Mouse (Mus musculus) midbrain, embryonic 10.5 days (tissue): Measurements from ENCODE around the gene Bfar. TPM values are rescaled to one million over a fixed set of nuclear protein-coding genes. Genes with fewer than 3 reads are reported as not detected.
A peak's percentile ranks its signal among the peaks of the same experiment; 100 is the strongest.
"Not testable (repeated sequence)": the region's sequence is repeated elsewhere in the genome, so short reads cannot be mapped to it uniquely, and the experiment has no call there.

Experiments
- DNase-seq: peaks from one replicate; pipeline ENCODE4 v3.0.0-alpha.2; 2017; ENCODE audit warnings: low spot score
- H3K27ac ChIP-seq: fragments of 300-500 bp; sonication (generic); replicated peaks from 2 replicates; pipeline ENCODE4 v1.5.1; 2016; ENCODE audit warnings: mild to moderate bottlenecking
- H3K27me3 ChIP-seq: fragments of 300-500 bp; sonication (generic); 2 replicates; pipeline ENCODE4 v1.6.1; 2016; ENCODE audit warnings: low read depth, mild to moderate bottlenecking; ENCODE audit not compliant: poor library complexity, severe bottlenecking
- H3K36me3 ChIP-seq: fragments of 300-500 bp; sonication (generic); 2 replicates; pipeline ENCODE4 v1.6.1; 2016; ENCODE audit warnings: mild to moderate bottlenecking, moderate library complexity
- H3K4me1 ChIP-seq: fragments of 300-500 bp; sonication (generic); 2 replicates; pipeline ENCODE4 v1.6.1; 2016
- H3K4me3 ChIP-seq: fragments of 300-500 bp; sonication (generic); 2 replicates; pipeline ENCODE4 v1.5.1; 2016; ENCODE audit warnings: mild to moderate bottlenecking, moderate library complexity
- H3K9me3 ChIP-seq: fragments of 300-500 bp; sonication (generic); replicated peaks from 2 replicates; pipeline ENCODE4 v1.6.1; 2016; ENCODE audit warnings: mild to moderate bottlenecking
- WGBS: fragments of 180-500 bp; shearing (Covaris S2); methylation state at CpG from one replicate; pipeline ENCODE4 v1.1.7; 2016; 5-methylcytosine and 5-hydroxymethylcytosine counted together
- polyA plus RNA-seq: library from polyadenylated mRNA; unstranded; fragments of >200 nt; fragmentation: Nextera tagmentation; extraction: Ambion mirVana; gene quantifications from 2 replicates; pipeline ENCODE4 v1.2.1, GENCODE M21; 2016

Gene Bfar
- polyA plus RNA-seq, result 38.8 and 41.7 TPM in 2 replicates

DNA sequence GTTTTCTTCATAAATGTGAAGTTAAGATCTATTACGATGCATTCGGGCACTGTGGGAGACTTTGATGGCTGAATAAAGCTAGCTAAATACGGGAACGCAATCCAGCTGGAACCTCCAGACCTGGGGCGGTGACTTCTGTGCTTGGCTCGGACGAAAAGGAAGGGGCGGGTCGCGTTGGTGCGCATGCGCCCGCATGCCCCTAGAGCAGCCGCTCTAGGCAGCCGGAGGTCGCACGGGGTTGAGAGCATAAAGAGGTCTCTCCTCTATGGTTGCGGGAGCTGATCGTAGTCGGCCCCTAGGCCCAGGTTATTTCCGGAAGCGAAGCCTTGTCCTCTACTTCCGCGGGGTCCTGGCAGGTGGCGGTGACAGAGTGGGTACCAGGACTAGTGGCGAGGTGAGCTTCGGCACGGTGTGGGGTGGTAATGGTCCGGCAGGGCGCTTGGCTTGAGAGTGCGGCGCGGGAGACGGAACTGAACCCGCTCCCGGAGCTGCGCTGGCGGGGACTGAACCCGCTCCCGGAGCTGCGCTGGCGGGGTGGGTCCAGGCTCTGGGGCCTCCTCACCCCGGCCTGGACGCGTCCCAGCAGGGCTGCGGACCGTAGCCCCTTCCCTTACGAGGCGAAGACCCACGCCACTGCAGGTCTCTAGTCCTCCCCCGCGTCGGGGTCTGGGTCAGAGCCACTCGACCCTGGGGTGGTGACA lies at the start of gene Bfar, which contains the start of gene 3110001I22Rik:
Gene Bfar, plus strand, starts transcription at position 174 of the 701 bp plus-strand sequence.
Gene 3110001I22Rik, plus strand, starts transcription at position 245 of the 701 bp plus-strand sequence.
- peaks cover 13% of the 10 kb centered on the region for H3K36me3 ChIP-seq
- under 1% methylated on average over 54 of the region's 54 CpGs for WGBS

DNA sequence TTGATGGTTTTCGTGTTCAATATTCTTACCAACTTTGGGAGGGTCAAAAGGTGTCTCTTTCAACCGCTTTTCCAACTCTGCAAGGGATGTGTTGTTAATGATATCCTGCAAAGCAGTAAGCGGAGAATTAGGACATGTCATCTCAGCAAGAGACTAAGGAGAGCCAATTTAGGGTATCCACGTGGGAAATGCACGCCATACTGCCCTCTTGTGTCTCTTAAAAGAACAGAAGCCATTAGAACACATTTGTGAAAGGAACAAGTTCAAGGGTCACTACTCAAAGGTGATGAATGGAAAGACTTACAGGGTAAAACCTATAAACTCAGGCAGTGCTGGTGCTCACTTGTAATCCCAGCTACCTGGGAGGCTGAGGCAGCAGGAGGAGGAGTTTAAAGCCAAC lies 43.3 kb upstream of the Bfar start:
- WGBS, result 62% methylated on average over 5 of the region's 5 CpGs
- no peaks in the 10 kb centered on the region for H3K4me1 ChIP-seq
- no peak overlapping the region for H3K27ac ChIP-seq
- no peak for DNase-seq
- no peaks in the 10 kb centered on the region for H3K27me3 ChIP-seq
- no peaks in the 10 kb centered on the region for H3K9me3 ChIP-seq
- peaks cover 85% of the 10 kb centered on the region for H3K36me3 ChIP-seq
- H3K4me3 ChIP-seq, result no peak overlapping the region

More for the DNA sequence above, at the start of gene Bfar, which contains the start of gene 3110001I22Rik:
- Histone ChIP-seq H3K4me1 (peaks cover 19% of the 10 kb centered on the region), H3K27ac (peak within 1 kb of the TSS; percentile 93), H3K9me3 (no peaks in the 10 kb centered on the region), H3K4me3 (peak within 1 kb of the TSS; percentile 100), H3K27me3 (no peaks in the 10 kb centered on the region)
- peak; percentile 93 for DNase-seq

DNA sequence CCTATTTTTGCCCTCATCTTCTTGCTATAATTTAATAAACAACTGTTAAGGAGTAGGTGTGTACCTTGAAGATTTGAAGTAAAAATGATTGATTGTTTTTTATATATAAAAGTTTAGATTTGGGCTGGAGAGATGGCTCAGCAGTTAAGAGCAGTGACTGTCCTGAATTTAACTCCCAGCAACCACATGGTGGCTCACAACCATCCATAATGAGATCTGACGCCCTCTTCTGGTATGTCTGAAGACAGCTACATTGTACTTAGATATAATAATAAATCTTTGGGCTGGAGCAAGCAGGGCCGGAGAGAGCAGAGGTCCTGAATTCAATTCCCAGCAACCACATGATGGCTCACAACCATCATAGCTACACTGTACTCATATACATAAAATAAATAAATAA lies 33.5 kb upstream of the Bfar start:
- peaks cover 45% of the 10 kb centered on the region for H3K36me3 ChIP-seq
- H3K4me1 ChIP-seq, result not testable (repeated sequence)
- WGBS, result 41% methylated on average over 2 of the region's 2 CpGs

DNA sequence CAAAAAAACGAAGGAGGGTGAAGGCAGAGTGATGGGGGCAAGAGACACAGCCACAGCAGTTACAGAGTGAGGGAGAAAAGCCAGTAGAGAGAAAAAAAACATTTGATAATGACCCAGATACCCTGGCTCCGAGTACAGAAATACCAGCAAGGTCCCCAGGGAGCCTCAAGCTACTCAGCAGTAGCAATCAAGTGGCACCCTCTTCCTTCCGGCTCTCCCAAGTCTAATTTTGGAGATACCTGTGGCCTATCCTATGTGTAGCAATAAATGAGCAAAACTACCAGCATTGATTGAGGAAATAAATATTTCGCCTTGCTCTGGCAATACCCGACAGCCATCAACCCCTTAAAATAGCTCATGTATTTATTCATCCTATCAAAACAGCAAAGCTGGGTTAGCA lies 32.1 kb upstream of the Bfar start:
- Histone ChIP-seq H3K36me3 (peaks cover 42% of the 10 kb centered on the region), H3K4me3 (no peak overlapping the region), H3K4me1 (peaks cover 6% of the 10 kb centered on the region), H3K27ac (no peak overlapping the region), H3K27me3 (no peaks in the 10 kb centered on the region), H3K9me3 (no peaks in the 10 kb centered on the region)
- no peak for DNase-seq
- WGBS, result 87% methylated on average over 5 of the region's 5 CpGs

More for the DNA sequence above, 33.5 kb upstream of the Bfar start:
- not testable (repeated sequence) for H3K27ac ChIP-seq, H3K9me3 ChIP-seq, H3K27me3 ChIP-seq, DNase-seq, H3K4me3 ChIP-seq

DNA sequence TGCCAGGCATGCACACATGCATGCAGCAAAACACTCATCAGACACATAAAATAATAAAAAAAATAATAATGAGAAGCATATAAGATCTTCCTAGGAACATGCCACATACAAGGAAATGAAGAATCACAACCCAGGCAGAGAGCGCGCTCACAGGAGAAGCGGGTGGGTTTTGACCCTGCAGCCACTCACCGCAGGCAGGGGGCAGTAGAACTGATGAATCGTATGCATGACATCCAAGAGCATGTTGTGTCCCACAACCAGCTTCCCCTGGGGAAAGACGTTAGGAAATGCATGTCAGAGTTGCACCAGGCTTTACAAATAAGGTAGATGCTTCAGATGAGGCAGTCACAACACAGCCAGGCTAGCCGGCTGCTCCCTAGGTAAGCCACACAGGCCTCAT lies 31.6 kb upstream of the Bfar start:
- Histone ChIP-seq H3K4me1 (peaks cover 6% of the 10 kb centered on the region), H3K36me3 (peaks cover 42% of the 10 kb centered on the region), H3K27ac (no peak overlapping the region), H3K4me3 (no peak overlapping the region), H3K9me3 (no peaks in the 10 kb centered on the region), H3K27me3 (no peaks in the 10 kb centered on the region)
- no peak for DNase-seq
- WGBS, result 79% methylated on average over 7 of the region's 7 CpGs

DNA sequence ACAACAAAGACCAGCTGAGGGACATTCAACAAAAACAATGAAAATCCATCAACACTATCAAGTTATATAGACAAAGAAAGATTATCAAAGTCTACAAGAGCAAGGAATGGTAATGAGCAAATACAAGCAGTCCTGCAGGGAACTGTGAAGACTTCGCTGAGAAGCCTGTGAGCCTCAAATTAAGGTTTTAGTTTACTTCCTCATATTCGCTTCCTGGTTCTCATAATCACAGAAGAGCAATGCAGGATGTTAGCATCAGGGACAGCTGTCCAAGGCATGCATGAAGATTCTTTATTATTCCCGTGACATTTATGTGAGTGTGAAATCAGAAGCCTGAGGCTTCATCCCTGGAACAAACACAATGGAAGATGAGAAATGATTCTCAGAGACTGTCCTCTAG lies 27.2 kb upstream of the Bfar start:
- WGBS, result 91% methylated on average over 3 of the region's 3 CpGs
- peaks cover 58% of the 10 kb centered on the region for H3K36me3 ChIP-seq

DNA sequence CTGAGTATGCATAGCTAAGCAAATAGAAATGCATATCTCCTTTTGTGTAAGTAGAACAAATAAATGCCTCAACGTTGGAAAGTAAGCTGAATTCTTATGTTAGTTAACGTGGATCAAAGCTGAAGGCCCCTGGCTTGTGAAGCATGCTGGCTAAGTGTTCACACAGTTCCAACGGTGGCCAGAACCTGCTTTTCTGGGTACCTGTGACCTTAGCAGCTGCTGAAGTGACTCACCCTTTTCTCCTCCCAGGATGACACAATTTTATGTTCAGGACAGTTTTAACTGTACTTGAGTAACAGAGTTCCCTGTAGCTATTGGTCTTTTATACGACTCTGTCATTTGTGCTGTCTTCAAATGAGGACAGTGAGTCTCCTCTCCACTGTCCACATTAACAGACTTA lies 25.7 kb upstream of the Bfar start:
- H3K9me3 ChIP-seq, result no peaks in the 10 kb centered on the region
- no peak for DNase-seq
- H3K27me3 ChIP-seq, result no peaks in the 10 kb centered on the region
- H3K4me1 ChIP-seq, result no peaks in the 10 kb centered on the region
- peaks cover 68% of the 10 kb centered on the region for H3K36me3 ChIP-seq
- WGBS, result 91% methylated on average over 4 of the region's 4 CpGs
- H3K4me3 ChIP-seq, result no peak overlapping the region
- H3K27ac ChIP-seq, result no peak overlapping the region

More for the DNA sequence above, 27.2 kb upstream of the Bfar start:
- Histone ChIP-seq H3K4me1 (no peaks in the 10 kb centered on the region), H3K4me3 (no peak overlapping the region), H3K27ac (no peak overlapping the region), H3K27me3 (no peaks in the 10 kb centered on the region), H3K9me3 (no peaks in the 10 kb centered on the region)
- DNase-seq, result no peak

DNA sequence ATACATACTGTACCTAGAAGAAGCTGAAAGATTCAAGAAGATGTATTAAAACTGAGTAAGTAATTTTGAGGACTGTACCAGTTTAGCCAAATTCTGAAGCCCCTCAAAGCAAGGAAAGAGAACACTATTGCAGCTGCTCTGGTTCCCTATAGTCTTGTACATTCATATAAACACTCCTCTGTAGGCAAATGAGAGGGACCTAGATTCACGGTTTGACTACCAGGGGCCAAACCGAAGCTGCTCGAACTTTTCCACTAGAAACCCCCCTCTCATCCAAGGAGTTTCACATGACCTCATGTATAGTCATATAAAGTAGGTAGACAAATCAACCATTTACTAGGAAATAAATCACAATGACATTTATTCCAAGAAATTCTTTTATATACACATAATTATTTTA lies 12.8 kb upstream of the Bfar start:
- Histone ChIP-seq H3K4me1 (no peaks in the 10 kb centered on the region), H3K27me3 (no peaks in the 10 kb centered on the region), H3K4me3 (no peak overlapping the region), H3K36me3 (peaks cover 85% of the 10 kb centered on the region), H3K9me3 (no peaks in the 10 kb centered on the region), H3K27ac (no peak overlapping the region)
- DNase-seq, result no peak
- WGBS, result 91% methylated on average over 3 of the region's 3 CpGs

DNA sequence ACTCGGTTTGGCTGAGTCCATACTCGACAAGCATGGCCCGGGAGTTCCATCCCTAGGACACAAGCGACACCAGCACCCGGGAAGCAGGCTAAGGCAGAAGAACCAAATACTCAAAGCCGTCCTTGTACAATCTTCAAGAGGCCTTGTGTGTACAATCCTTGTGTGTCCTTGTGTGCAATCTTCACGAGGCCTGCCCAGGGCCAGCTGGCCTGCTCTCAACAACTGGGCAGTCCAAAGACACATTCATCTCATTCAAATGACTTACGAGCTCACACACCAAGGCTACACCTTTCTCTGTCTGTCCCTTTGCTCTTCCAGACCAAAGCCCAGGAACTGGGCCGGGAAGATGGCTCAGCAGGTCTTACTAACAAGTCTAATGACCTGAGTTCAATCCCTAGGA lies 10.9 kb upstream of the Bfar start:
- no peak for DNase-seq
- Histone ChIP-seq H3K4me3 (no peak overlapping the region), H3K27ac (no peak overlapping the region), H3K9me3 (no peaks in the 10 kb centered on the region), H3K4me1 (no peaks in the 10 kb centered on the region), H3K36me3 (peaks cover 83% of the 10 kb centered on the region), H3K27me3 (no peaks in the 10 kb centered on the region)
- WGBS, result 92% methylated on average over 9 of the region's 9 CpGs

DNA sequence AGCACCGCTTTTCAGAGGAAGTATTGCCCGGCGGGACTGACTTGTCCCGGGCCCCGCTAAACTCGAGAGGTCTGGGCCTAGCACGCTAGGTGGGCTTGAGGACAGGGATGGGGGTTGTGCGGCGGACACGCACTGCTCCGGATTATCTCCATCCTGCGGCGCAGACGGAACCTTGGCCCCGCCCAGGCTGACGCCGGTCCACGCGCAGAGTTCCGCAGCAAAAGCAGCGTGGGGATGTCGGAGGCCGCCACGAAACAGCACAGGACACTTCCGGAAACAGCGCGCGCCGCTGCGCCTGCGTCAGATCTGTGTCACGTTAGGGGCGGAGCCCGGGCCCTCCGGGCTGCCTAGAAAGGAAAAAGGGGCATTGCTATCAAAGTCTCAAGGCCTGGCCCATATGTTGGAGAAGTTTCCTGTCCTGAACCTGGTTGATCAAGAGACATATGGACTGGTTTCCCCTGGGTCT lies 3.7 kb upstream of the Bfar start, which contains the start of gene Parn:
Gene Parn, minus strand, starts transcription at position 293 of the 466 bp plus-strand sequence.
- Histone ChIP-seq H3K27me3 (no peaks in the 10 kb centered on the region), H3K4me1 (peaks cover 14% of the 10 kb centered on the region), H3K27ac (peak within 1 kb of the TSS; percentile 87), H3K36me3 (peaks cover 29% of the 10 kb centered on the region), H3K4me3 (peak within 1 kb of the TSS; percentile 86), H3K9me3 (no peaks in the 10 kb centered on the region)
- peak; percentile 89 for DNase-seq
- WGBS, result under 1% methylated on average over 35 of the region's 35 CpGs

DNA sequence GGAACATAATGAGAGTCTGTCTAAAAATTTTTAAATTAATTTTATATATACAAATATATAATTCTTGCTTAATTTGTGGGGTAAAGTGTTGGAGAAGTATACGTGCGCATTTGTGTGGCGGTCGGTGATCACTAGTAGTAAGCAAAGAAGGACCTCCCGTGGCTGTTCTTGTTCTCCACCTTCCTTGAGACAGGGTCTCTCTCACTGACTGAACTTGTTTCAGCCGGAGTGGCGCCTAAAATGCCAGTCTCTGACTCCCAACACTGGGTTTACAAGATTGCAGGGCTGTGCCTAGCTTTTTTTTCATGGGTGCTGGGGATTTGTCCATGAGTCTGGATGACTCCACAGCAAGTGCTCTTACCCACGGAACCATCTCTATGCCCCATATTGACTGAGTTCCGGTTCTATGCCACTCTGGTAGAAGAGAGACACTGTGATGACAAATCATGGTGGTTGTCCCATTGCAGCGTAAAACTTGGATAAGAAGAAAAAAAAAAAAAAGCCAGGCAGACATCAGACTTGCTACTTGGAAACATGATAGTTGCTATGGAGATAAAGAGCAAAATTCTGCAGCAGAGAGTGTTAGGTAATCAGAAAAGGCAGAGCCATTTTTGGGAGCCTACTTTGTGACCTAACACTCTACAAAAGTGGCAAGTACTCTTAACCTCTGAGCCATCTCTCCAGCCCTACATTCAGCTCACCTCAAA lies 3.1 kb upstream of the Bfar start:
- H3K4me3 ChIP-seq, result peak overlapping the region; percentile 86
- 82% methylated on average over 10 of the region's 10 CpGs for WGBS
- no peaks in the 10 kb centered on the region for H3K27me3 ChIP-seq
- DNase-seq, result no peak
- no peaks in the 10 kb centered on the region for H3K9me3 ChIP-seq
- H3K36me3 ChIP-seq, result peaks cover 23% of the 10 kb centered on the region
- peaks cover 19% of the 10 kb centered on the region for H3K4me1 ChIP-seq
- H3K27ac ChIP-seq, result peak overlapping the region; percentile 87

DNA sequence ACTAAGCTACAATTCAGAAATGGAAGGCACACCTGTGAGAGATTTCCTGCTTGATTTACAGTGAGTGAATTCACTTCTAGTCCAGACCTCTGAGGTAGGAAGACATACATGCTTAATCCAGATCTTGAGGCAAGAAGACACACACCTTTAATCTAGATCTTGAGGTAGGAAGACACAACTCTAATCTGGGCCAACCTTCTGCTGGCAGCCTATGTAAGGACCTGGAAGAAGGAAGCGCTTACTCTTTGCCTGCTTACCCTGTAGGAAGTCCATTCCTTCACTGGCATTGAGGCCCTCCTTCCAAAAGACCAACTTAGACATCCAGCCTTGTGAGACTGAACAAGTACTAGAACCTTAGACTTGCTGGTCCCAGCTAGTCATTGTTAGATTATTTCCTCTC lies 2.4 kb upstream of the Bfar start:
- Histone ChIP-seq H3K4me3 (no peak overlapping the region), H3K36me3 (peaks cover 20% of the 10 kb centered on the region), H3K27me3 (no peaks in the 10 kb centered on the region), H3K4me1 (peaks cover 19% of the 10 kb centered on the region), H3K9me3 (no peaks in the 10 kb centered on the region), H3K27ac (no peak overlapping the region)
- WGBS, result 97% methylated on average over 1 of the region's 1 CpGs
- no peak for DNase-seq

DNA sequence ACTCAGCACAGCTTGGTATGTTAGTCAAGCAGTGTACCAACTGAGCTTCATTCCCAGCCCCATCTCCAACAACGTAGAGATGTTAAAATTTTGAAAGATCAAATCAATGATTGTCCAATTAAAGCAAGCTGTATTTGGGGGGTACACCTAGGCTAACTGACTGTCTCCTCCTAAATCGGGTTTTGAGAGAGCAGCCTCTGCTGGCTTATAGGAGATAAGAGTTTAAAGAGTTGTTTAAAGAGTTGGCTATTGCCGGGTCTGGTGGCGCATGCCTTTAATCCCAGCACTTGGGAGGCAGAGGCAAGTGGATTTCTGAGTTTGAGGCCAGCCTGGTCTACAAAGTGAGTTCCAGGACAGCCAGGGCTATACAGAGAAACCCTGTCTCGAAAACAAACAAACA lies 762 bp upstream of the Bfar start:
- not testable (repeated sequence) for H3K9me3 ChIP-seq, DNase-seq, H3K36me3 ChIP-seq, H3K27ac ChIP-seq, H3K27me3 ChIP-seq
- Histone ChIP-seq H3K4me1 (peaks cover 19% of the 10 kb centered on the region), H3K4me3 (peak overlapping the region; percentile 100)
- 79% methylated on average over 5 of the region's 5 CpGs for WGBS
